Comparison of ENCODE assay signal across 8 mouse cellular contexts in the genomic region with DNA sequence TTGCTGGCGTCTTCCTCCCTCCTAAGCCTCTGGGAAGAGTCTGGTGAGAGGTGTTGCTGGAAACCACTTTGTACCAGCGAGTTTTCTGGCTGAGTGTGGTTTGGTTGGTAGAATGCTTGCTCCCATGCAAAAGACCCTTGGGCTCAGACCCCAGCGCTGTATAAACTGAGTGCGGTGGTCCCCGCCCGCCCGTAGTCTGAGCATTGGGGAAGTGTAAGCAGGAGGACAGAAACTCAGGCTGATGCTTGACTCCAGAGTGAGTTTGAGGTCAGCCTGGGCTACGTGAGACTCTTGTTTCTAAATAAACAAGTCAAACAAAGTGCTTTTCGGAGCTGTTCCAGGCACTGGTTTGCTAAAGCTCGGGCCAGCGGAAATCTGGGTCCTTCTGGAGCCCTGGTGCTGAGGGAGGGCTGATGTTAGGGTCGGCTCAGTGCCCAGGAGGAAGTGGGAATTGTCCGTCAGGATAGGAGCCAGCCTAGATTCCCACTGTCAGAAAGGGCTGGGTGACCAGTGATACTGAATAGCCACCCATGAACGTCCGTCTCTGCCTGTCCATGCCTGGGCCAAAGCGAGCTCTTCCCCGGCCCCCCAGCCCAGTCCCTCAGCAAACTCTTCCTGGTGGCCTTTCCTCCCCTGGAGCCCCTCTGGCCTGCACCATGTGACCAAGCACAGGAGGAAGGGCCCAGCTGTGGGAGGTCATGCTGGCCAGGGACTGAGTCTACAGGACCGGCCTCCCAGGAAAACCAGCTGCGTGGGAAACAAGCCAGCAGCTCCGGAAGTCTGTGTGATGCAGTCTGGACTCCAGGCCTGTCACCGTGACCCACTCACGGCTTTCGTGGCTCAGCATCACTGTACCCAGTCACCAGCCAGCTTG.
DNase-seq lines count a peak whose midpoint lies in the region; ATAC-seq lines count a peak whose summit lies in the region.

No protein-coding gene starts in this region.

- H3K27me3 ChIP-seq in hindbrain, embryonic 14.5 days (ENCODE audit: control insufficient read depth, insufficient read depth, low read length) = no peaks in the 10 kb centered on the region
- no peaks in the 10 kb centered on the region for H3K27me3 ChIP-seq in liver, embryonic 11.5 days (replicated peaks; ENCODE audit: control insufficient read depth, insufficient read depth, low read length)
- no peaks in the 10 kb centered on the region for H3K27me3 ChIP-seq in neural tube, embryonic 15.5 days (replicated peaks)

- DNase-seq in thymus, postnatal 14 days = peak; percentile 18
- DNase-seq in thymus, postnatal 36 days = no peak
- DNase-seq in gastrocnemius, adult 8-10 months (ENCODE audit: low spot score in 2 of 2) = peak; percentile 61 to 74
- no peak for DNase-seq in hindbrain, embryonic 14.5 days (ENCODE audit: low spot score)
- DNase-seq in liver, embryonic 11.5 days (ENCODE audit: low spot score) = no peak
- no peak for DNase-seq in urinary bladder, adult 18-20 months (ENCODE audit: low spot score in 2 of 2)
- DNase-seq in thymus, postnatal 10 days (ENCODE audit: low spot score in 2 of 2) = no peak

- no peak for ATAC-seq in hindbrain, embryonic 14.5 days (ENCODE audit: low FRiP score)
- ATAC-seq in liver, embryonic 11.5 days (replicated peaks; ENCODE audit: low FRiP score) = no peak
- 0 out of 2 replicates have a peak, but pooled peaks have one; percentile 18 for ATAC-seq in neural tube, embryonic 15.5 days (ENCODE audit: low FRiP score)

- peak overlapping the region; percentile 27 for H3K27ac ChIP-seq in hindbrain, embryonic 14.5 days
- H3K27ac ChIP-seq in liver, embryonic 11.5 days (ENCODE audit: low read depth, low read length) = peak overlapping the region; percentile 57; the same call in 1 of the 2 replicates
- H3K27ac ChIP-seq in neural tube, embryonic 15.5 days (replicated peaks) = peak overlapping the region; percentile 56

- H3K36me3 ChIP-seq in hindbrain, embryonic 14.5 days (replicated peaks; ENCODE audit: control insufficient read depth, insufficient read depth) = no peaks in the 10 kb centered on the region
- no peaks in the 10 kb centered on the region for H3K36me3 ChIP-seq in liver, embryonic 11.5 days (ENCODE audit: control insufficient read depth, insufficient read depth, low read length)
- H3K36me3 ChIP-seq in neural tube, embryonic 15.5 days = no peaks in the 10 kb centered on the region

- 62% methylated on average over 23 of the region's 23 CpGs for WGBS in hindbrain, embryonic 14.5 days
- 64% methylated on average over 23 of the region's 23 CpGs for WGBS in liver, embryonic 11.5 days
- WGBS in neural tube, embryonic 15.5 days = 70% methylated on average over 23 of the region's 23 CpGs

- H3K4me1 ChIP-seq in hindbrain, embryonic 14.5 days (replicated peaks; ENCODE audit: control insufficient read depth, insufficient read depth, low read length) = peaks cover 44% of the 10 kb centered on the region
- peaks cover 67% of the 10 kb centered on the region for H3K4me1 ChIP-seq in liver, embryonic 11.5 days (replicated peaks; ENCODE audit: control insufficient read depth, insufficient read depth, low read length)
- H3K4me1 ChIP-seq in neural tube, embryonic 15.5 days = peaks cover 88% of the 10 kb centered on the region

- H3K9ac ChIP-seq in hindbrain, embryonic 14.5 days = no peak overlapping the region
- H3K9ac ChIP-seq in liver, embryonic 11.5 days (ENCODE audit: low read depth, low read length) = no peak overlapping the region
- H3K9ac ChIP-seq in neural tube, embryonic 15.5 days (replicated peaks) = no peak overlapping the region

- no peak overlapping the region for H3K4me3 ChIP-seq in hindbrain, embryonic 14.5 days (replicated peaks; ENCODE audit: low read length)
- no peak overlapping the region for H3K4me3 ChIP-seq in liver, embryonic 11.5 days (ENCODE audit: low read depth, low read length)
- no peak overlapping the region for H3K4me3 ChIP-seq in neural tube, embryonic 15.5 days (replicated peaks)

- H3K4me2 ChIP-seq in hindbrain, embryonic 14.5 days (replicated peaks) = no peak overlapping the region
- no peak overlapping the region for H3K4me2 ChIP-seq in liver, embryonic 11.5 days
- H3K4me2 ChIP-seq in neural tube, embryonic 15.5 days = no peak overlapping the region

- H3K9me3 ChIP-seq in hindbrain, embryonic 14.5 days (ENCODE audit: control insufficient read depth, low read length) = no peaks in the 10 kb centered on the region
- no peaks in the 10 kb centered on the region for H3K9me3 ChIP-seq in liver, embryonic 11.5 days (ENCODE audit: control insufficient read depth, low read length)
- no peaks in the 10 kb centered on the region for H3K9me3 ChIP-seq in neural tube, embryonic 15.5 days (replicated peaks)

Comparison
In these comparisons a context has a peak if more than half of its experiments do, and no peak if none do; other contexts are left out.
1. DNase-seq: peak in thymus, postnatal 14 days (single experiment) and gastrocnemius, adult 8-10 months (2 of 2); none in thymus, postnatal 36 days (0 of 2), hindbrain, embryonic 14.5 days (single experiment), liver, embryonic 11.5 days (single experiment), urinary bladder, adult 18-20 months (0 of 2) and thymus, postnatal 10 days (0 of 2).
2. Peak in every context shown above with its lines, with median percentiles within 50 percentile points of each other: H3K27ac ChIP-seq.